Mouse (Mus musculus) neural tube, embryonic 14.5 days (tissue): ENCODE measurements around the gene Grxcr1. TPM values are rescaled to one million over a fixed set of nuclear protein-coding genes. Genes with fewer than 3 reads are reported as not detected.
A peak's percentile ranks its signal among the peaks of the same experiment; 100 is the strongest.

Experiments used
- ATAC-seq: fragments of 200-750 bp; cut with Nextera tagmentation; 2 replicates; pipeline ENCODE4 v1.8.0; 2017; ENCODE audit warnings: low read depth, mild to moderate bottlenecking, moderate TSS enrichment, moderate library complexity
- H3K27ac ChIP-seq: fragments of 300-500 bp; sonication (generic); 2 replicates; pipeline ENCODE4 v1.5.1; 2014; ENCODE audit warnings: low read depth, mild to moderate bottlenecking, control low read depth, low read length, moderate library complexity, mixed read lengths
- H3K27me3 ChIP-seq: fragments of 300-500 bp; sonication (generic); 2 replicates; pipeline ENCODE4 v1.6.1; 2014; ENCODE audit warnings: low read length; ENCODE audit not compliant: control insufficient read depth, insufficient read depth
- H3K36me3 ChIP-seq: fragments of 300-500 bp; sonication (generic); 2 replicates; pipeline ENCODE4 v1.6.1; 2014; ENCODE audit warnings: low read length, mixed read lengths; ENCODE audit not compliant: control insufficient read depth, insufficient read depth
- H3K4me1 ChIP-seq: fragments of 300-500 bp; sonication (generic); 2 replicates; pipeline ENCODE4 v1.6.1; 2014; ENCODE audit warnings: low read length; ENCODE audit not compliant: control insufficient read depth, insufficient read depth
- H3K4me2 ChIP-seq: fragments of 300-500 bp; sonication (generic); 2 replicates; pipeline ENCODE4 v1.6.1; 2014; ENCODE audit warnings: mild to moderate bottlenecking, low read depth, low read length, control low read depth
- H3K4me3 ChIP-seq: fragments of 300-500 bp; sonication (generic); 2 replicates; pipeline ENCODE4 v1.5.1; 2014; ENCODE audit warnings: low read depth, low read length, control low read depth, mixed read lengths
- H3K9ac ChIP-seq: fragments of 300-500 bp; sonication (generic); replicated peaks from 2 replicates; pipeline ENCODE4 v1.6.1; 2014; ENCODE audit warnings: low read depth, mild to moderate bottlenecking, control low read depth, low read length, mixed read lengths
- H3K9me3 ChIP-seq: fragments of 300-500 bp; sonication (generic); 2 replicates; pipeline ENCODE4 v1.6.1; 2016; ENCODE audit warnings: low read length; ENCODE audit not compliant: control insufficient read depth
- WGBS: fragments of 180-500 bp; shearing (Covaris S2); extraction: QIAGEN DNeasy Blood & Tissue Kit; methylation state at CpG from one replicate; pipeline ENCODE4 v1.1.7; 2014; 5-methylcytosine and 5-hydroxymethylcytosine counted together
- polyA plus RNA-seq: library from polyadenylated mRNA; unstranded; fragments of >200 nt; fragmentation: Nextera tagmentation; extraction: Ambion mirVana; gene quantifications from 2 replicates; pipeline ENCODE4 v1.2.1, GENCODE M21; 2014

The Grxcr1 gene
- polyA plus RNA-seq, 1 experiment from 2014 or later, result not detected

DNA sequence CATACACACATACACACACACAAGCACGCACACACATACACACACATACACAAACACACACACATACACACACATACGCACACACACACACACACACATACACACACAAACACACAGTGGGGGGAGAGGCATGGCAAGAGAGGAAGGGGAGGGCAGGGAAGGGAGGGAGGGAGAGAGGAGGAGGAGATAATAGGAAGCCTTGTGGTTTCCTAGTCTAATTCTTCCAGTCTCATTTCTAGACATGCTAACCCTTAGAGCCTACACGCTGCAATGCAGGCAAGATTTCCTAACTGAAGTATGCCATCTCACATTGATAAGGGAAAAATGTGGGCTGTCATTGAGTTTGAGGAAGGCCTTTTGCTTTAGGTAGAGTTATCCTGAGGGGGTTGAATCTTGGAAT, 25.9 kb downstream of the Grxcr1 start:
- H3K27me3 ChIP-seq, result no peaks in the 10 kb centered on the region
- H3K4me3 ChIP-seq, result no peak overlapping the region
- no peaks in the 10 kb centered on the region for H3K4me1 ChIP-seq
- H3K27ac ChIP-seq, result no peak overlapping the region
- H3K9ac ChIP-seq, result no peak overlapping the region
- no peaks in the 10 kb centered on the region for H3K9me3 ChIP-seq
- H3K36me3 ChIP-seq, result no peaks in the 10 kb centered on the region
- no peak for ATAC-seq
- no peak overlapping the region for H3K4me2 ChIP-seq
- WGBS, result 94% methylated on average over 1 of the region's 3 CpGs

DNA sequence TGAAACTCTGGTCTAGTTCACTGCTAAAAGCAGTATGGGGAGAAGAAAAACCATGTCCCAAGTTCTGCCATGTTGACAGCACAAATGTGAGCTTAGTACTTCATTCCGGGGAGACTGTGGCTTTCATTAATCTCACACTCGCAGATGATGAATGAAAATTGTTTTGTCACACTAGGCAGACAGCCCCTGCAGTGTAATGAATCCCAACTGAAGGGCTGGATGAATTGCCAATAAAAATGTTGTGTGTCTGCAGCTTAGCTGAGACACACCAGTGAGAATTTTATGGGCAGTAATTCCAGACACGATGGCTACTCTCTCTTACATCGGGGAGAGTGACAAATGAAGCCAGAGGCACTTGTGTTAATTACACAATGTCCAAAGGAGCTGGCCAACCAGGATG, 37.1 kb downstream of the Grxcr1 start:
- H3K9me3 ChIP-seq, result no peaks in the 10 kb centered on the region
- no peak overlapping the region for H3K4me2 ChIP-seq
- H3K9ac ChIP-seq, result no peak overlapping the region
- H3K4me3 ChIP-seq, result no peak overlapping the region
- H3K36me3 ChIP-seq, result no peaks in the 10 kb centered on the region
- no peaks in the 10 kb centered on the region for H3K4me1 ChIP-seq
- H3K27ac ChIP-seq, result no peak overlapping the region
- no peaks in the 10 kb centered on the region for H3K27me3 ChIP-seq
- WGBS, result 18% methylated on average over 4 of the region's 4 CpGs
- ATAC-seq, result peak; percentile 41; the same call in 1 of the 2 replicates

- no peaks in the 10 kb centered on the region for H3K36me3 ChIP-seq
- no peaks in the 10 kb centered on the region for H3K4me1 ChIP-seq
- no peak overlapping the region for H3K27ac ChIP-seq
- no peaks in the 10 kb centered on the region for H3K9me3 ChIP-seq
- no peaks in the 10 kb centered on the region for H3K27me3 ChIP-seq
- WGBS, result 83% methylated on average over 3 of the region's 3 CpGs
- no peak for ATAC-seq
- no peak overlapping the region for H3K9ac ChIP-seq
- H3K4me2 ChIP-seq, result no peak overlapping the region
- no peak overlapping the region for H3K4me3 ChIP-seq
Measured at GRCm38 (mm10) chr5:68070308-68070707, 38.7 kb downstream of the Grxcr1 start.

DNA sequence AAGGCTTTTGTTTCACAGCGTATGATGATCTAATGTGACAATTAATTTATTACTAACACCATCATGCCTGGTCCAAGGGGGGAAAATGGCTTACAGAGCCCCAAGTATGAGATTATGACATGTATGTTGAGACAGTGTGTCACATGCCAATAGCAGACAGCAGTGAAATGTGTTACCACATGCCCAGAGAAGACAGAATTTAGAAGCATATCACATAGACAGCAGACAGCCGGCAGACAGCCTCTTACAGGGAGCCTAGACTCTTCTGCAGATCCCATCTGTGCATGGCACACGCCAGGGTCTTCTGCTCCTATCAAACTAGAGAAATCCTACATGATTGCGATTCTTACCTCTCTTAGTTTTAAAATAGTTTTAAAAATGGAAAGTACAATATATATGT, 40.2 kb downstream of the Grxcr1 start:
- H3K4me3 ChIP-seq, result no peak overlapping the region
- ATAC-seq, result no peak
- no peaks in the 10 kb centered on the region for H3K9me3 ChIP-seq
- no peaks in the 10 kb centered on the region for H3K36me3 ChIP-seq
- no peak overlapping the region for H3K27ac ChIP-seq
- H3K4me1 ChIP-seq, result no peaks in the 10 kb centered on the region
- 94% methylated on average over 4 of the region's 4 CpGs for WGBS
- H3K27me3 ChIP-seq, result no peaks in the 10 kb centered on the region
- H3K4me2 ChIP-seq, result no peak overlapping the region
- no peak overlapping the region for H3K9ac ChIP-seq

- H3K9me3 ChIP-seq, result no peaks in the 10 kb centered on the region
- no peak for ATAC-seq
- H3K9ac ChIP-seq, result no peak overlapping the region
- H3K27me3 ChIP-seq, result no peaks in the 10 kb centered on the region
- H3K27ac ChIP-seq, result no peak overlapping the region
- no peak overlapping the region for H3K4me2 ChIP-seq
- H3K4me1 ChIP-seq, result no peaks in the 10 kb centered on the region; the same call in 1 of the 2 replicates
- no peak overlapping the region for H3K4me3 ChIP-seq
- H3K36me3 ChIP-seq, result no peaks in the 10 kb centered on the region
- WGBS, result 76% methylated on average over 7 of the region's 7 CpGs
Measured at GRCm38 (mm10) chr5:68086535-68087098, 55.0 kb downstream of the Grxcr1 start.

DNA sequence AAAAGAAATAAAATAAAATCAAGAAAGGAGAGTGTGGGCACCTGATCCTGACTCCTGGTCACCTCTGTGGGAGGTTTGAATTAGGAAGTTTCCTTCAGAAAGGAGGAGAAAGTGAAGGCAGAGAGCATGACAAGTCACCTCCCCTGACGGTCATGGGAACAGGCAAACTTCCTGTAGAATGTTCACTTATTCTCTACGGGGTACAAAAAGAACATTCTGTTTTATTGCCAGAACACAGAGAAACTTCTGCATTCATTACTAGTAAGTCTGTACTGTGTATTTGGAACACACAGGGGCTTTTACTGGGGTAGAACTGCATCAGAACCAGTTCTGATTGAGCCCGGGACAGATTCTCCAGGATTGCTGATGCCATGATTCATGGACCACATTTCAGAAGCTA, 55.5 kb downstream of the Grxcr1 start:
- Histone ChIP-seq H3K27ac (no peak overlapping the region), H3K4me2 (no peak overlapping the region), H3K9ac (no peak overlapping the region), H3K9me3 (no peaks in the 10 kb centered on the region), H3K36me3 (no peaks in the 10 kb centered on the region), H3K27me3 (no peaks in the 10 kb centered on the region), H3K4me1 (no peaks in the 10 kb centered on the region; the same call in 1 of the 2 replicates), H3K4me3 (no peak overlapping the region)
- ATAC-seq, result no peak
- WGBS, result 73% methylated on average over 3 of the region's 3 CpGs

- no peak overlapping the region for H3K27ac ChIP-seq
- no peaks in the 10 kb centered on the region for H3K27me3 ChIP-seq
- no peak overlapping the region for H3K9ac ChIP-seq
- no peak overlapping the region for H3K4me2 ChIP-seq
- H3K4me3 ChIP-seq, result no peak overlapping the region
- H3K9me3 ChIP-seq, result no peaks in the 10 kb centered on the region
- no peaks in the 10 kb centered on the region for H3K36me3 ChIP-seq
- no peak for ATAC-seq
- no peaks in the 10 kb centered on the region for H3K4me1 ChIP-seq
- 66% methylated on average over 2 of the region's 2 CpGs for WGBS
Measured at GRCm38 (mm10) chr5:68093085-68093484, 61.5 kb downstream of the Grxcr1 start.

DNA sequence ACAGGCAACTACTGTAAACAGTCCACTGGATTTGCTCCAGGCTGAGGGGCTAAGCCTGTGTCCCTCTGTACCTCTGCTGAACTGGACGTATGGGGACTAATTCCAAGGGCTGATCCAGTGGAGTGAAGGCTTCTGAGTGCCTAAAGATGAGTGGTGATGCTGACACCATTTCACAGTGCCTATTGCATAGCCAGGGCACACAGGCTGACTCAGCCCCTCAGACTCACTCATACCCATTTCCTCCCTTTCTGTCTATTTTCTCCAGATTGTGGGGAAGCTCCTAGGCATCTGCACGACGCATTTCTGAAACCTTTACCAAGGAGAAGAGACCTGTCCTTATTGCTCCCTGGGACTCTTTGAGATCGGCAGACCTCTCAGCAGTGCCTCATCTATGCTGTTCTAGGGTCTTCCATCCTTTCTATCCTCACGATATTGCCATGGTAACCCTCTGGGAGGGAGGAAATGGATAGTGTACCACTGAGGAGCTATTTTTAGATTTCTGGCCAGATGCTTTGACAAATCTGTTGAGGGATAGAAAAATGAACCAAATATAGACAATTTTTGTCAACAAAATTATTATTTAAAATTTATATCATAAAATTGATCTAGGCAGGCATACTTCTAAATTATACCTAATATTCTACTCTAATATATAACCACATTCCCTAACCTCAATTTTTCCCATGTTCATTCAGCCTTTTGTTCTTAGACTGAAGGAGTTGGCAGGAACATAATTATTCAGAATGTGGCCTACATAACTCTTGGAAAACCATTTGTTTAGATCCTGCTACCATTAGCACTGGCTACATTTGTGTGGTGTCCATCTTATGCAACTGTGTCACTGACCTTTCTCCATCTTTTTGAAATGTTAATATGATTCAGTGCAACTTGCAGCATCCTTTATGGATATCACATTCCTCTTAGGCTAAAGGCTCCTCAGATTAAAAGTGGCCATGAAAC, 66.3 kb downstream of the Grxcr1 start:
- 73% methylated on average over 5 of the region's 5 CpGs for WGBS
- no peak overlapping the region for H3K9ac ChIP-seq
- ATAC-seq, result no peak
- no peak overlapping the region for H3K4me2 ChIP-seq
- H3K4me1 ChIP-seq, result no peaks in the 10 kb centered on the region
- no peaks in the 10 kb centered on the region for H3K9me3 ChIP-seq
- no peaks in the 10 kb centered on the region for H3K36me3 ChIP-seq
- no peak overlapping the region for H3K27ac ChIP-seq
- no peak overlapping the region for H3K4me3 ChIP-seq
- H3K27me3 ChIP-seq, result no peaks in the 10 kb centered on the region

- no peaks in the 10 kb centered on the region for H3K9me3 ChIP-seq
- no peaks in the 10 kb centered on the region for H3K36me3 ChIP-seq
- no peak overlapping the region for H3K9ac ChIP-seq
- H3K4me3 ChIP-seq, result no peak overlapping the region
- WGBS, result 67% methylated on average over 6 of the region's 6 CpGs
- H3K4me1 ChIP-seq, result no peaks in the 10 kb centered on the region
- H3K27me3 ChIP-seq, result no peaks in the 10 kb centered on the region
- no peak overlapping the region for H3K27ac ChIP-seq
- no peak overlapping the region for H3K4me2 ChIP-seq
- ATAC-seq, result peak; percentile 73; the same call in 1 of the 2 replicates
Measured at GRCm38 (mm10) chr5:68112430-68113036, 80.9 kb downstream of the Grxcr1 start.
